Mouse (Mus musculus): ENCODE results near the gene Gm1673. TPM values are rescaled to one million over a fixed set of nuclear protein-coding genes. Genes with fewer than 3 reads are reported as not detected.

Gene Gm1673
- polyA plus RNA-seq, 1 experiment from 2014 or later, result 87.1 TPM

DNA sequence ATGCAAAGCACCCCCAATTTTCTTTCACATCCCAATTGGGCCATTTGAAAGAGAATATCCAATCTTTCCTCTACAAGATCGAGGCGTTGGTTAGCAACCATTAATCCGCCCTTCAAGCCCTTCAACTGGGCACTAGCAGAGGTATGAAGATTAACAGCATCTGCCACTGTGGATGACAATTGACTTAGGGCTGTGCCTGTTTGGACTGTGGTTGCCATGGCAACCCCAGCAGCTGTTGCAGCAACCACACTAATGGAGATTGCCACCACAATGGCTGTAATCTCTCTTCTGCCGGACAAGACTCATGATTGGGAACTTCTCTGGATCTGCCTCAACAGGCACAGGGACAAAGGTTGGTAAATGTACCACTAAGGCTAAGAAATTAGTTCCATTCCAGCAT, 34.9 kb upstream of the Gm1673 start:
- no peaks in the 10 kb centered on the region for H3K36me3 ChIP-seq (ENCODE audit: control insufficient read depth, insufficient read depth, low read length)
- H3K4me3 ChIP-seq (ENCODE audit: low read depth, low read length), result no peak overlapping the region
- H3K27ac ChIP-seq (ENCODE audit: low read depth, low read length), result no peak overlapping the region
- no peak for ATAC-seq (replicated peaks; ENCODE audit: insufficient number of reproducible peaks, low FRiP score, low TSS enrichment)
- H3K27me3 ChIP-seq (ENCODE audit: control insufficient read depth, insufficient read depth, low read length), result no peaks in the 10 kb centered on the region
- H3K9ac ChIP-seq (ENCODE audit: low read depth, low read length), result no peak overlapping the region
- H3K9me3 ChIP-seq (replicated peaks; ENCODE audit: control insufficient read depth, low read length), result 0 out of 2 replicates have a peak, but pooled peaks cover 4% of the 10 kb centered on the region
- no peaks in the 10 kb centered on the region for H3K4me1 ChIP-seq (ENCODE audit: control insufficient read depth, insufficient read depth, low read length)
- WGBS (ENCODE audit: insufficient replicate concordance), result 85% methylated on average over 4 of the region's 4 CpGs
- no peak overlapping the region for H3K4me2 ChIP-seq

DNA sequence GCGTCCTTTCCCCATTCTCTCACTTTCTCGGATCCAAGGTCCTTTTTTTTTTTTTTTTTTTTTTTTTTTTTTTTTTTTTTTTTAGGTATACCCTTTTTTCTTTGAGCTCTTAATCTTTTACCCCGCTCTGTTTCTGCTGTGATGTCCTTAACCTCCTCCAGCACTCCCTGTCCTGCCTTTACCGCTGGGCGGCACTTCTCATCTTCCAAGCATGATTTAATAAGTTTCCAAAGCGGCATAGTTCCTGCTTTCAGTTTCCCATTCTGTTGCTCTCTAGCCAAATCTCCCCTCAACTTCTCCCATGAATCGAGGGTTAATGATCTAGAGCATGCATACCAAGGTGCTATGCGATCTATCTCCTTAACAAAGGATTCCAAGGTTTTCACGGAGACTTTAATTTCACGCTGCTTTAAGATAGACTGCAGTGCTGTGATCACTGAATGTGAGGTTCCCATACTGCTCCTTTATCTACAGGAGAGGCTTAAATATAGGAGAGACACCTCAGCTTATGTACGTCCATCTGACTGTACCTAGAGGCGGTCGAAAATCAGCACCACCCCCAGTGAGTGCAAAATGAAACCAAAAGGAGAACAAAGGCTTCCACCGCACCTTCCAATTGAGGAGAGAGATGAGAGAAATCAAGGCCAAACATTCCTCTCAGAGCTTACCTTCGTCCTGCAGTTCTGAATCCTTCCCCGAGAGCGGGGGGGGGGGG, 29.6 kb upstream of the Gm1673 start:
- no peak overlapping the region for H3K4me2 ChIP-seq
- H3K9me3 ChIP-seq (replicated peaks; ENCODE audit: control insufficient read depth, low read length), result peaks cover 10% of the 10 kb centered on the region
- no peaks in the 10 kb centered on the region for H3K4me1 ChIP-seq (ENCODE audit: control insufficient read depth, insufficient read depth, low read length)
- 80% methylated on average over 17 of the region's 17 CpGs for whole genome bisulfite sequencing (ENCODE audit: insufficient replicate concordance)
- no peak overlapping the region for H3K27ac ChIP-seq (ENCODE audit: low read depth, low read length)
- no peaks in the 10 kb centered on the region for H3K27me3 ChIP-seq (ENCODE audit: control insufficient read depth, insufficient read depth, low read length)
- H3K36me3 ChIP-seq (ENCODE audit: control insufficient read depth, insufficient read depth, low read length), result no peaks in the 10 kb centered on the region
- no peak overlapping the region for H3K9ac ChIP-seq (ENCODE audit: low read depth, low read length)
- H3K4me3 ChIP-seq (ENCODE audit: low read depth, low read length), result no peak overlapping the region
- ATAC-seq (replicated peaks; ENCODE audit: insufficient number of reproducible peaks, low FRiP score, low TSS enrichment), result no peak

DNA sequence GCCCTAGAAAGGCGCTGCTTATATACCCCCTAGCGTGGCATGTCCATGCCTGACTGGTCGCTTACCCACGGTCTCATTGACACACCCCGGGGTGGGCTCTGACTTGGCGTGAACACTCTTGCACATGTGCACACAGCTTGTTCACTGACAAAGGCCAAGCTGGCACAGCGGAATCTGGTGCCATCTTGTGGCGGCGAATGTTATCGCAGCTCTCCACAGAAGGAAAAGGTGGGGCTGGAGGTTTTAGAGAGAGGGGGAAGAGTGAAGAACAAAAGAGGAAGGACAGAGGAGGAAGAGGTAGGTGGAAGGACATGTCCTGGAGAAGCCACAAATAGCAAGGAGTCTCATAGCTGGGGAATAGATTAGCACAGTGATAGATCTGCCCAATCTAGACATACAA, 28.9 kb upstream of the Gm1673 start:
- Histone ChIP-seq H3K4me2 (no peak overlapping the region), H3K4me3 (ENCODE audit: low read depth, low read length) (no peak overlapping the region)
- 42% methylated on average over 10 of the region's 10 CpGs for WGBS (ENCODE audit: insufficient replicate concordance)

DNA sequence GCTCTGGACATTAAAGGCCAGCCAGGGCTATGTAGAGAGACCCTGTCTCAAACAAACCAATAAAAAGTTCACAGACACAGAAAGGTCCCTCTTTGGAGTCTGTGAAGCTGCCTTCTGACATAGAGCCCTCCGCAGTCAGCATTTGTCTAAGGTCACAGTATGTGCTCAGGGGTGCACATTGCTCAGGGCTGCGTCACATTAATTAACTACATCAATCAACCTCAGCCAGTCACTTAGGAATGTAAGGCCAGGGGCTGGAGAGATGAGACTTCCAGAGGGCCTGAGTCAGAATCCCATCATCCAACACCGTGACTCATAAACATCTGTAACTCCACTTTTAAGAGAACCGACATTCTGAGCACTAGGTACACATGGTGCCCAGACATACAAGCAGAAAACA, 27.4 kb upstream of the Gm1673 start:
- H3K4me3 ChIP-seq (ENCODE audit: low read depth, low read length), result no peak overlapping the region
- H3K9me3 ChIP-seq (replicated peaks; ENCODE audit: control insufficient read depth, low read length), result peaks cover 10% of the 10 kb centered on the region
- H3K9ac ChIP-seq (ENCODE audit: low read depth, low read length), result no peak overlapping the region
- H3K4me2 ChIP-seq, result no peak overlapping the region
- H3K27me3 ChIP-seq (ENCODE audit: control insufficient read depth, insufficient read depth, low read length), result no peaks in the 10 kb centered on the region
- H3K27ac ChIP-seq (ENCODE audit: low read depth, low read length), result no peak overlapping the region
- WGBS (ENCODE audit: insufficient replicate concordance), result 78% methylated on average over 4 of the region's 4 CpGs
- no peaks in the 10 kb centered on the region for H3K4me1 ChIP-seq (ENCODE audit: control insufficient read depth, insufficient read depth, low read length)
- H3K36me3 ChIP-seq (ENCODE audit: control insufficient read depth, insufficient read depth, low read length), result no peaks in the 10 kb centered on the region
- no peak for ATAC-seq (replicated peaks; ENCODE audit: insufficient number of reproducible peaks, low FRiP score, low TSS enrichment)

More for the DNA sequence above, 28.9 kb upstream of the Gm1673 start:
- Histone ChIP-seq H3K27ac (ENCODE audit: low read depth, low read length) (no peak overlapping the region), H3K36me3 (ENCODE audit: control insufficient read depth, insufficient read depth, low read length) (no peaks in the 10 kb centered on the region), H3K27me3 (ENCODE audit: control insufficient read depth, insufficient read depth, low read length) (no peaks in the 10 kb centered on the region), H3K9me3 (replicated peaks; ENCODE audit: control insufficient read depth, low read length) (peaks cover 10% of the 10 kb centered on the region), H3K9ac (ENCODE audit: low read depth, low read length) (no peak overlapping the region), H3K4me1 (ENCODE audit: control insufficient read depth, insufficient read depth, low read length) (no peaks in the 10 kb centered on the region)
- ATAC-seq (replicated peaks; ENCODE audit: insufficient number of reproducible peaks, low FRiP score, low TSS enrichment), result no peak

DNA sequence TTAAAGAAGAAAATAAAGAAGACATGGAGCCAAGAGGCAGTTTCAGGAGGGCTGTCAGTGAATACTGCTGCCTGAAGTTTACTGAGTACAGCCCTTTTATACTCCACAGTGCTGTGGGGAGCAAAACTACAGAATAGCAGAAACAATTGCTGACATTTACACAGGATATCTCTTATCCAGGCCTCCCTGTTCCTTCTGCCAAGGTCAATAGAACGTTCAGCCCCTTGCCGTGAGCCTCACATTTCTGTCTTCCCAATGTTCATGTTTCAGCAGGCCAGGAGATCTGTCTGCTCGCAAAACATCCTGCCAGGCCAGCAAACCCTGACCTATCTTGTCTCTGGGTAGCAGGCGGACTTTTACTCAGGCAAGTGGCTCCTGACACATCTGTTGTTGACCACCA, 23.9 kb upstream of the Gm1673 start:
- no peak for ATAC-seq (replicated peaks; ENCODE audit: insufficient number of reproducible peaks, low FRiP score, low TSS enrichment)
- H3K27ac ChIP-seq (ENCODE audit: low read depth, low read length), result peak overlapping the region; percentile 55; the same call in 1 of the 2 replicates
- WGBS (ENCODE audit: insufficient replicate concordance), result 60% methylated on average over 4 of the region's 4 CpGs

DNA sequence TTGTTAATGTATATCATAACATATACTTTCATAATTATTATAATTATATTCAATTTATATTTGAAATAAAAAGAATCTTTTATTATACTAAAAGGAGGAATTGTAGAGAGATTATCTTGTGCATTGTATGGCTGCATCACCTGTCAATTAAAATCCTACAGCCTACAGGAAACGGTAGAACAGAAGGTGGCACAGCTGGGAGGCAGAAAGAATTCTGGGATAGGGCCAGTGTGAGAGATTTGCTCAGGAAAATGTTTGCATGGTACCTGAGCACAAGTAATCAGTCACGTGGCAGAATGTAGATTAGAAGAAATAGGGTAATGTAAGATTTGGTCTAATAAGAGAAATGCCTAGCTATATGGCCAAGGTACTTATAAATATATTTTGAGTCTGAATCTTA, 8.5 kb upstream of the Gm1673 start:
- Histone ChIP-seq H3K4me1 (ENCODE audit: control insufficient read depth, insufficient read depth, low read length) (no peaks in the 10 kb centered on the region), H3K9ac (ENCODE audit: low read depth, low read length) (no peak overlapping the region), H3K4me3 (ENCODE audit: low read depth, low read length) (no peak overlapping the region), H3K9me3 (replicated peaks; ENCODE audit: control insufficient read depth, low read length) (no peaks in the 10 kb centered on the region), H3K27ac (ENCODE audit: low read depth, low read length) (no peak overlapping the region), H3K27me3 (ENCODE audit: control insufficient read depth, insufficient read depth, low read length) (no peaks in the 10 kb centered on the region), H3K36me3 (ENCODE audit: control insufficient read depth, insufficient read depth, low read length) (no peaks in the 10 kb centered on the region), H3K4me2 (no peak overlapping the region)
- no peak for ATAC-seq (replicated peaks; ENCODE audit: insufficient number of reproducible peaks, low FRiP score, low TSS enrichment)
- 49% methylated on average over 2 of the region's 2 CpGs for WGBS (ENCODE audit: insufficient replicate concordance)

More for the DNA sequence above, 23.9 kb upstream of the Gm1673 start:
- Histone ChIP-seq H3K4me2 (no peak overlapping the region), H3K27me3 (ENCODE audit: control insufficient read depth, insufficient read depth, low read length) (no peaks in the 10 kb centered on the region), H3K36me3 (ENCODE audit: control insufficient read depth, insufficient read depth, low read length) (no peaks in the 10 kb centered on the region), H3K9me3 (replicated peaks; ENCODE audit: control insufficient read depth, low read length) (peaks cover 10% of the 10 kb centered on the region), H3K4me1 (ENCODE audit: control insufficient read depth, insufficient read depth, low read length) (no peaks in the 10 kb centered on the region), H3K9ac (ENCODE audit: low read depth, low read length) (no peak overlapping the region), H3K4me3 (ENCODE audit: low read depth, low read length) (no peak overlapping the region)

DNA sequence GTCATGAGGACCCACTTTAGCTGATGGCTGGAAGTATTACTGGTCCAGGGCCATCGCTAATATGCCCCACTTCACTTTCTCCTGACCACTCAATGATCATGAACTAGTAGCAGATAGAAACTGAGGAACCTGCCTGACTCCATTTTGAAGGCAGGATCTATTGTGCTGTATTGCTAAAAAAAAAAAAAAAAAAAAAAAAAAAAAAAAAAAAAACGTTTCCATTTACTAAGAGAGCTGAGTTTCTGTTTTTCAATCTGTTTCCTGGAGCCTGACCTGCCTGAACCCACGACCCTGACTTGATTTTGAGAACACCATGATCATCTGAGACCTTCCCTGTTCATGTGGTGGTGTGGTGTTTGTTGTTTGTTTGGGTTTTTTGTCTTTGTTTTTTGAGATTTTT, 7.0 kb upstream of the Gm1673 start:
- no peaks in the 10 kb centered on the region for H3K9me3 ChIP-seq (replicated peaks; ENCODE audit: control insufficient read depth, low read length)
- no peak overlapping the region for H3K9ac ChIP-seq (ENCODE audit: low read depth, low read length)
- no peaks in the 10 kb centered on the region for H3K27me3 ChIP-seq (ENCODE audit: control insufficient read depth, insufficient read depth, low read length)
- ATAC-seq (replicated peaks; ENCODE audit: insufficient number of reproducible peaks, low FRiP score, low TSS enrichment), result no peak
- no peaks in the 10 kb centered on the region for H3K36me3 ChIP-seq (ENCODE audit: control insufficient read depth, insufficient read depth, low read length)
- H3K4me3 ChIP-seq (ENCODE audit: low read depth, low read length), result no peak overlapping the region
- no peak overlapping the region for H3K4me2 ChIP-seq
- H3K27ac ChIP-seq (ENCODE audit: low read depth, low read length), result no peak overlapping the region
- WGBS (ENCODE audit: insufficient replicate concordance), result 35% methylated on average over 3 of the region's 3 CpGs
- no peaks in the 10 kb centered on the region for H3K4me1 ChIP-seq (ENCODE audit: control insufficient read depth, insufficient read depth, low read length)

DNA sequence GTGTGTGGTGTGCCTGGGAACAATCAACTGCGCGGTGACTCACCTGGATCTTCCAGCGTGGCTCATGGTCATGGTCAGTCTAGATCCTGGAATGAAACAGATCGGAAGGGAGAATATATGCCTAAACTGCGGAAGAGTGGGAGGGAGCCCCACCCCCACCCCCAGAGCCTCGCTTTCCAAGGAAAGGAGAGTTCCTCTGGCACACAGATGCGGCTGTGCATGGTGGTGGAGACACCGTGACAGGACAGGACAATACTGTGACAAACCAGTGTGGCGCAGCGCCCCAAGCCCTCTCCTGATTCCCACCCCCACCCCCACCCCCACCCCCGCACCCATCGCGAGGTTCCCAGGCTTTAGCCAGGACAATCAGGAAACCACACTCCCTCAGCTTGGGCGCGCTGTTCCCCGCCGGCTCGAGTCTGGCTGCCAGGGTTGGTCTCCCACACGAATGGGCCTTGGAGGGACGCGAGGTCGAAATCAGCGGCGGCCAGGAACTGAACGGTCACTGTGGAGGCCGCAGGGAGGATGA, 438 bp upstream of the Gm1673 start:
- peaks cover 12% of the 10 kb centered on the region for H3K27me3 ChIP-seq (ENCODE audit: control insufficient read depth, insufficient read depth, low read length)
- H3K4me1 ChIP-seq (ENCODE audit: control insufficient read depth, insufficient read depth, low read length), result peaks cover 6% of the 10 kb centered on the region; the same call in 1 of the 2 replicates
- no peaks in the 10 kb centered on the region for H3K9me3 ChIP-seq (replicated peaks; ENCODE audit: control insufficient read depth, low read length)
- 4% methylated on average over 26 of the region's 26 CpGs for WGBS (ENCODE audit: insufficient replicate concordance)
- peak overlapping the region; percentile 71 for H3K9ac ChIP-seq (ENCODE audit: low read depth, low read length)
- H3K4me2 ChIP-seq, result peak overlapping the region; percentile 88
- no peaks in the 10 kb centered on the region for H3K36me3 ChIP-seq (ENCODE audit: control insufficient read depth, insufficient read depth, low read length)
- ATAC-seq (replicated peaks; ENCODE audit: insufficient number of reproducible peaks, low FRiP score, low TSS enrichment), result peak; percentile 23; the same call in 1 of the 2 replicates
- H3K27ac ChIP-seq (ENCODE audit: low read depth, low read length), result no peak overlapping the region
- peak overlapping the region; percentile 73 for H3K4me3 ChIP-seq (ENCODE audit: low read depth, low read length)

Measured in heart, embryonic 11.5 days (tissue).